ENCODE assay signal across 19 mouse cellular contexts in genomic region chr10:90814412-90814811, GRCm38 (mm10).
DNase-seq lines count a peak whose midpoint lies in the region; ATAC-seq and TF ChIP-seq lines count a peak whose summit lies in the region.
"Had no signal": no experiment of that assay in that cellular context is flagged by ENCODE, and none has a peak within 500 bp of the region (broad histone marks: within the 10 kb centered on the region; RNA-seq: fewer than 3 reads in every experiment).

No protein-coding gene starts in this region.

- no peaks in the 10 kb centered on the region for H3K9me3 ChIP-seq in hindbrain, embryonic 12.5 days (replicated peaks)
- no peaks in the 10 kb centered on the region for H3K9me3 ChIP-seq in hindbrain, embryonic 10.5 days
- no peaks in the 10 kb centered on the region for H3K9me3 ChIP-seq in forebrain, embryonic 16.5 days (ENCODE audit: control insufficient read depth, low read length)
- H3K9me3 ChIP-seq: heart, embryonic 15.5 days; limb, embryonic 15.5 days; midbrain, embryonic 12.5 days had no signal

- no peak overlapping the region for H3K27ac ChIP-seq in hindbrain, embryonic 12.5 days
- H3K27ac ChIP-seq in hindbrain, embryonic 10.5 days: no peak overlapping the region
- no peak overlapping the region for H3K27ac ChIP-seq in forebrain, embryonic 16.5 days (ENCODE audit: low read length)
- H3K27ac ChIP-seq: heart, adult 2 months; heart, embryonic 15.5 days; limb, embryonic 15.5 days; midbrain, embryonic 12.5 days had no signal

- no peak overlapping the region for H3K9ac ChIP-seq in hindbrain, embryonic 12.5 days
- no peak overlapping the region for H3K9ac ChIP-seq in forebrain, embryonic 16.5 days (replicated peaks; ENCODE audit: low read depth, low read length)
- H3K9ac ChIP-seq: heart, embryonic 15.5 days; limb, embryonic 15.5 days; midbrain, embryonic 12.5 days had no signal

- no peaks in the 10 kb centered on the region for H3K27me3 ChIP-seq in hindbrain, embryonic 12.5 days
- no peaks in the 10 kb centered on the region for H3K27me3 ChIP-seq in hindbrain, embryonic 10.5 days (ENCODE audit: insufficient read depth, poor library complexity, severe bottlenecking)
- H3K27me3 ChIP-seq in forebrain, embryonic 16.5 days (replicated peaks; ENCODE audit: control insufficient read depth, insufficient read depth, low read length): no peaks in the 10 kb centered on the region
- H3K27me3 ChIP-seq: midbrain, embryonic 12.5 days had no signal

- peak; percentile 62; the same call in 1 of the 2 replicates for ATAC-seq in hindbrain, embryonic 12.5 days (ENCODE audit: low FRiP score)
- peak; percentile 24; the same call in 1 of the 2 replicates for ATAC-seq in forebrain, embryonic 16.5 days
- no peak for ATAC-seq in activated CD4-positive, CD25-positive, alpha-beta regulatory T cell, adult 4 months

- no peak for DNase-seq in hindbrain, embryonic 10.5 days (ENCODE audit: low spot score)
- DNase-seq in brain, embryonic 14.5 days (ENCODE audit: low read depth): peak; percentile 88
- peak; percentile 94 for DNase-seq in cerebellum, adult 9-10 months
- no peak for DNase-seq in gastrocnemius, adult 18-20 months (ENCODE audit: low spot score)
- no peak for DNase-seq in kidney, adult 18-20 months
- DNase-seq: adrenal gland, postnatal 14 days; heart, adult 2 months; kidney, adult 2 months; kidney, postnatal 14 days; layer of hippocampus, adult 9-11 months; lung, adult 18-20 months; lung, postnatal 36 days; spleen, adult 18-20 months had no signal

- H3K4me1 ChIP-seq in hindbrain, embryonic 12.5 days: peaks cover 13% of the 10 kb centered on the region; the same call in 1 of the 2 replicates
- peaks cover 11% of the 10 kb centered on the region for H3K4me1 ChIP-seq in hindbrain, embryonic 10.5 days (replicated peaks)
- peaks cover 27% of the 10 kb centered on the region for H3K4me1 ChIP-seq in forebrain, embryonic 16.5 days (replicated peaks; ENCODE audit: control insufficient read depth, insufficient read depth, low read length)
- H3K4me1 ChIP-seq: heart, embryonic 15.5 days; limb, embryonic 15.5 days had no signal

- TF ChIP-seq POLR2A in brain, embryonic 14.5 days (IDR thresholded peaks at IDR 0.05; ENCODE audit: borderline replicate concordance, extremely low read depth, insufficient read depth, insufficient read length, poor library complexity, severe bottlenecking): no peak

- H3K36me3 ChIP-seq in hindbrain, embryonic 12.5 days: no peaks in the 10 kb centered on the region
- no peaks in the 10 kb centered on the region for H3K36me3 ChIP-seq in hindbrain, embryonic 10.5 days
- no peaks in the 10 kb centered on the region for H3K36me3 ChIP-seq in forebrain, embryonic 16.5 days (ENCODE audit: control insufficient read depth, insufficient read depth)
- H3K36me3 ChIP-seq: heart, embryonic 15.5 days; limb, embryonic 15.5 days; midbrain, embryonic 12.5 days had no signal

- H3K4me2 ChIP-seq in hindbrain, embryonic 12.5 days (replicated peaks): no peak overlapping the region
- no peak overlapping the region for H3K4me2 ChIP-seq in forebrain, embryonic 16.5 days (ENCODE audit: low read length)
- H3K4me2 ChIP-seq: heart, embryonic 15.5 days; limb, embryonic 15.5 days; midbrain, embryonic 12.5 days had no signal

- 65% methylated on average over 6 of the region's 6 CpGs for WGBS in hindbrain, embryonic 12.5 days
- 79% methylated on average over 6 of the region's 6 CpGs for WGBS in hindbrain, embryonic 10.5 days
- WGBS in forebrain, embryonic 16.5 days: 24% methylated on average over 6 of the region's 6 CpGs

- TF ChIP-seq CTCF in brain, embryonic 14.5 days (IDR thresholded peaks at IDR 0.05; ENCODE audit: borderline replicate concordance, extremely low read depth, insufficient read depth, insufficient read length): no peak

- no peak overlapping the region for H3K4me3 ChIP-seq in hindbrain, embryonic 12.5 days
- no peak overlapping the region for H3K4me3 ChIP-seq in hindbrain, embryonic 10.5 days
- H3K4me3 ChIP-seq in forebrain, embryonic 16.5 days (replicated peaks; ENCODE audit: low read length): no peak overlapping the region
- H3K4me3 ChIP-seq: heart, adult 2 months; heart, embryonic 15.5 days; limb, embryonic 15.5 days; midbrain, embryonic 12.5 days had no signal

Comparison
In these comparisons a context has a peak if more than half of its experiments do, and no peak if none do; other contexts are left out.
1. DNase-seq: peak in brain, embryonic 14.5 days (single experiment) and cerebellum, adult 9-10 months (single experiment); none in hindbrain, embryonic 10.5 days (single experiment), gastrocnemius, adult 18-20 months (single experiment) and kidney, adult 18-20 months (single experiment).